Mouse (Mus musculus) urinary bladder, postnatal 14 days (tissue): ENCODE data around the gene Mlxipl.
A peak's percentile ranks its signal among the peaks of the same experiment; 100 is the strongest.

Source experiments
- DNase-seq: peaks from one replicate; pipeline ENCODE4 v3.0.0; 2021; ENCODE audit warnings: low spot score

Gene Mlxipl

GRCm38 (mm10) chr5:135185016-135185415 lies 95.3 kb downstream of the Mlxipl start:
- DNase-seq, result no peak

- DNase-seq, result no peak
These were observed 95.9 kb downstream of the Mlxipl start for GRCm38 (mm10) chr5:135185596-135185995.

GRCm38 (mm10) chr5:135186231-135186620 lies 96.5 kb downstream of the Mlxipl start:
- DNase-seq, result no peak

- DNase-seq, result peak; percentile 99
These were observed 97.1 kb downstream of the Mlxipl start, which contains the start of gene Baz1b for GRCm38 (mm10) chr5:135186621-135187348. Baz1b (plus strand) TSS chr5:135187264.

GRCm38 (mm10) chr5:135187349-135188213 lies 97.9 kb downstream of the Mlxipl start:
- peak; percentile 48 for DNase-seq
